Mouse (Mus musculus): Measurements from ENCODE around the gene B4gat1. TPM values are rescaled to one million over a fixed set of nuclear protein-coding genes. Genes with fewer than 3 reads are reported as not detected.

Gene B4gat1
- polyA plus RNA-seq, 1 experiment: 25.1 TPM

- peak; percentile 41 for DNase-seq
- Histone ChIP-seq H3K4me3 (ENCODE audit: control insufficient read depth, insufficient read depth, low read length) (no peak overlapping the region), H3K27ac (ENCODE audit: control insufficient read depth, insufficient read depth, low read length) (no peak overlapping the region), H3K36me3 (ENCODE audit: control insufficient read depth, insufficient read depth, low read length) (no peaks in the 10 kb centered on the region), H3K27me3 (ENCODE audit: control insufficient read depth, insufficient read depth, low read length) (no peaks in the 10 kb centered on the region; the same call in 1 of the 2 replicates), H3K4me1 (replicated peaks; ENCODE audit: control insufficient read depth, insufficient read depth, low read length) (peaks cover 13% of the 10 kb centered on the region)
- 24% methylated on average over 6 of the region's 6 CpGs for WGBS
- TF ChIP-seq CTCF (IDR thresholded peaks at IDR 0.05; ENCODE audit: borderline replicate concordance, control insufficient read depth, extremely low read depth, insufficient read depth, low read length, poor library complexity) (peak; percentile 68; the same call in 1 of the 2 replicates), POLR2A (IDR thresholded peaks at IDR 0.05; ENCODE audit: control insufficient read depth, extremely low read depth, insufficient read depth, low read length, poor library complexity) (no peak)
These were observed 17.6 kb downstream of the B4gat1 start for GRCm38 (mm10) chr19:5056251-5056650.

- Histone ChIP-seq H3K36me3 (ENCODE audit: control insufficient read depth, insufficient read depth, low read length) (no peaks in the 10 kb centered on the region), H3K27me3 (ENCODE audit: control insufficient read depth, insufficient read depth, low read length) (no peaks in the 10 kb centered on the region), H3K4me1 (replicated peaks; ENCODE audit: control insufficient read depth, insufficient read depth, low read length) (peaks cover 13% of the 10 kb centered on the region), H3K4me3 (ENCODE audit: control insufficient read depth, insufficient read depth, low read length) (no peak overlapping the region), H3K27ac (ENCODE audit: control insufficient read depth, insufficient read depth, low read length) (no peak overlapping the region)
- DNase-seq: no peak
- no peak for TF ChIP-seq CTCF (IDR thresholded peaks at IDR 0.05; ENCODE audit: borderline replicate concordance, control insufficient read depth, extremely low read depth, insufficient read depth, low read length, poor library complexity)
- TF ChIP-seq POLR2A (IDR thresholded peaks at IDR 0.05; ENCODE audit: control insufficient read depth, extremely low read depth, insufficient read depth, low read length, poor library complexity): no peak
- WGBS: 81% methylated on average over 16 of the region's 16 CpGs
These were observed 19.5 kb downstream of the B4gat1 start for GRCm38 (mm10) chr19:5057876-5058775.

- DNase-seq: no peak
- TF ChIP-seq CTCF (IDR thresholded peaks at IDR 0.05; ENCODE audit: borderline replicate concordance, control insufficient read depth, extremely low read depth, insufficient read depth, low read length, poor library complexity) (no peak), POLR2A (IDR thresholded peaks at IDR 0.05; ENCODE audit: control insufficient read depth, extremely low read depth, insufficient read depth, low read length, poor library complexity) (no peak)
- Histone ChIP-seq H3K27me3 (ENCODE audit: control insufficient read depth, insufficient read depth, low read length) (no peaks in the 10 kb centered on the region), H3K4me3 (ENCODE audit: control insufficient read depth, insufficient read depth, low read length) (no peak overlapping the region), H3K27ac (ENCODE audit: control insufficient read depth, insufficient read depth, low read length) (no peak overlapping the region), H3K36me3 (ENCODE audit: control insufficient read depth, insufficient read depth, low read length) (no peaks in the 10 kb centered on the region), H3K4me1 (replicated peaks; ENCODE audit: control insufficient read depth, insufficient read depth, low read length) (peaks cover 13% of the 10 kb centered on the region)
- WGBS: 62% methylated on average over 10 of the region's 10 CpGs
These were observed 20.5 kb downstream of the B4gat1 start for GRCm38 (mm10) chr19:5058801-5059771.

GRCm38 (mm10) chr19:5060365-5061330, 22.0 kb downstream of the B4gat1 start:
- Histone ChIP-seq H3K27me3 (ENCODE audit: control insufficient read depth, insufficient read depth, low read length) (no peaks in the 10 kb centered on the region), H3K4me3 (ENCODE audit: control insufficient read depth, insufficient read depth, low read length) (no peak overlapping the region), H3K27ac (ENCODE audit: control insufficient read depth, insufficient read depth, low read length) (no peak overlapping the region), H3K4me1 (replicated peaks; ENCODE audit: control insufficient read depth, insufficient read depth, low read length) (peaks cover 13% of the 10 kb centered on the region), H3K36me3 (ENCODE audit: control insufficient read depth, insufficient read depth, low read length) (no peaks in the 10 kb centered on the region)
- DNase-seq: no peak
- WGBS: 74% methylated on average over 5 of the region's 5 CpGs
- no peak for TF ChIP-seq CTCF (IDR thresholded peaks at IDR 0.05; ENCODE audit: borderline replicate concordance, control insufficient read depth, extremely low read depth, insufficient read depth, low read length, poor library complexity)
- no peak for TF ChIP-seq POLR2A (IDR thresholded peaks at IDR 0.05; ENCODE audit: control insufficient read depth, extremely low read depth, insufficient read depth, low read length, poor library complexity)

GRCm38 (mm10) chr19:5062041-5062440, 23.4 kb downstream of the B4gat1 start:
- DNase-seq: no peak

More at GRCm38 (mm10) chr19:5062041-5062440, 23.4 kb downstream of the B4gat1 start:
- peaks cover 13% of the 10 kb centered on the region for H3K4me1 ChIP-seq (replicated peaks; ENCODE audit: control insufficient read depth, insufficient read depth, low read length)
- H3K36me3 ChIP-seq (ENCODE audit: control insufficient read depth, insufficient read depth, low read length): no peaks in the 10 kb centered on the region
- WGBS: 87% methylated on average over 5 of the region's 5 CpGs
- H3K27ac ChIP-seq (ENCODE audit: control insufficient read depth, insufficient read depth, low read length): no peak overlapping the region
- no peak overlapping the region for H3K4me3 ChIP-seq (ENCODE audit: control insufficient read depth, insufficient read depth, low read length)
- H3K27me3 ChIP-seq (ENCODE audit: control insufficient read depth, insufficient read depth, low read length): no peaks in the 10 kb centered on the region; the same call in 1 of the 2 replicates
- no peak for TF ChIP-seq CTCF (IDR thresholded peaks at IDR 0.05; ENCODE audit: borderline replicate concordance, control insufficient read depth, extremely low read depth, insufficient read depth, low read length, poor library complexity)

Data from thymus, adult 2 months (tissue).